Mouse (Mus musculus) kidney, embryonic 16.5 days (tissue): ENCODE measurements around the gene Il16. TPM values are rescaled to one million over a fixed set of nuclear protein-coding genes. Genes with fewer than 3 reads are reported as not detected.

Experiments
- ATAC-seq: fragments of 200-750 bp; cut with Nextera tagmentation; 2 replicates; pipeline ENCODE4 v1.8.0; 2017; ENCODE audit warnings: moderate TSS enrichment; ENCODE audit not compliant: low FRiP score, low TSS enrichment
- H3K27ac ChIP-seq: fragments of 300-500 bp; sonication (generic); 2 replicates; pipeline ENCODE4 v1.5.1; 2014; ENCODE audit warnings: low read length
- H3K27me3 ChIP-seq: fragments of 300-500 bp; sonication (generic); 2 replicates; pipeline ENCODE4 v1.6.1; 2014; ENCODE audit warnings: low read length, control low read depth, mixed read lengths; ENCODE audit not compliant: insufficient read depth
- H3K36me3 ChIP-seq: fragments of 300-500 bp; sonication (generic); 2 replicates; pipeline ENCODE4 v1.6.1; 2014; ENCODE audit warnings: low read length, control low read depth, mixed read lengths; ENCODE audit not compliant: insufficient read depth
- H3K4me1 ChIP-seq: fragments of 300-500 bp; sonication (generic); 2 replicates; pipeline ENCODE4 v1.6.1; 2014; ENCODE audit warnings: low read length, control low read depth, mixed read lengths; ENCODE audit not compliant: insufficient read depth
- H3K4me2 ChIP-seq: fragments of 300-500 bp; sonication (generic); replicated peaks from 2 replicates; pipeline ENCODE4 v1.6.1; 2014; ENCODE audit warnings: low read depth, low read length
- H3K4me3 ChIP-seq: fragments of 300-500 bp; sonication (generic); 2 replicates; pipeline ENCODE4 v1.5.1; 2014; ENCODE audit warnings: mild to moderate bottlenecking, low read length
- H3K9ac ChIP-seq: fragments of 300-500 bp; sonication (generic); replicated peaks from 2 replicates; pipeline ENCODE4 v1.6.1; 2014; ENCODE audit warnings: low read length
- H3K9me3 ChIP-seq: fragments of 300-500 bp; sonication (generic); 2 replicates; pipeline ENCODE4 v1.6.1; 2016; ENCODE audit warnings: low read length, control low read depth
- WGBS: fragments of 180-500 bp; shearing (Covaris S2); extraction: QIAGEN DNeasy Blood & Tissue Kit; methylation state at CpG from one replicate; pipeline ENCODE4 v1.1.7; 2014; 5-methylcytosine and 5-hydroxymethylcytosine counted together
- polyA plus RNA-seq: library from polyadenylated mRNA; unstranded; fragments of >200 nt; fragmentation: Nextera tagmentation; extraction: Ambion mirVana; gene quantifications from 2 replicates; pipeline ENCODE4 v1.2.1, GENCODE M21; 2015

Il16 gene
- polyA plus RNA-seq, 1 experiment from 2014 or later: 5.1 TPM

- H3K9ac ChIP-seq: no peak overlapping the region
- H3K4me3 ChIP-seq: no peak overlapping the region
- WGBS: 62% methylated on average over 8 of the region's 8 CpGs
- no peak overlapping the region for H3K4me2 ChIP-seq
- ATAC-seq: no peak
- no peaks in the 10 kb centered on the region for H3K9me3 ChIP-seq
- H3K36me3 ChIP-seq: no peaks in the 10 kb centered on the region
- no peaks in the 10 kb centered on the region for H3K27me3 ChIP-seq
- no peak overlapping the region for H3K27ac ChIP-seq
- no peaks in the 10 kb centered on the region for H3K4me1 ChIP-seq
Observed at GRCm38 (mm10) chr7:83599913-83600286, 145.6 kb downstream of the Il16 start.

- 91% methylated on average over 13 of the region's 13 CpGs for WGBS
- Histone ChIP-seq H3K9me3 (no peaks in the 10 kb centered on the region), H3K27ac (no peak overlapping the region), H3K36me3 (no peaks in the 10 kb centered on the region), H3K4me2 (no peak overlapping the region), H3K9ac (no peak overlapping the region), H3K4me3 (no peak overlapping the region), H3K4me1 (no peaks in the 10 kb centered on the region), H3K27me3 (no peaks in the 10 kb centered on the region)
- no peak for ATAC-seq
Observed at GRCm38 (mm10) chr7:83598997-83599912, 146.3 kb downstream of the Il16 start.

GRCm38 (mm10) chr7:83597063-83597462 lies 148.5 kb downstream of the Il16 start:
- ATAC-seq: no peak
- Histone ChIP-seq H3K9me3 (no peaks in the 10 kb centered on the region), H3K4me2 (no peak overlapping the region), H3K27me3 (no peaks in the 10 kb centered on the region), H3K27ac (no peak overlapping the region), H3K4me3 (no peak overlapping the region), H3K9ac (no peak overlapping the region), H3K36me3 (no peaks in the 10 kb centered on the region), H3K4me1 (no peaks in the 10 kb centered on the region)
- WGBS: 93% methylated on average over 3 of the region's 3 CpGs

- Histone ChIP-seq H3K27me3 (no peaks in the 10 kb centered on the region), H3K4me2 (no peak overlapping the region), H3K36me3 (no peaks in the 10 kb centered on the region), H3K9me3 (no peaks in the 10 kb centered on the region), H3K4me3 (no peak overlapping the region), H3K4me1 (no peaks in the 10 kb centered on the region), H3K27ac (no peak overlapping the region), H3K9ac (no peak overlapping the region)
- WGBS: 73% methylated on average over 3 of the region's 3 CpGs
- ATAC-seq: no peak
Observed at GRCm38 (mm10) chr7:83594056-83594455, 151.5 kb downstream of the Il16 start.

Other genes with a start within 250 kb of the Il16 start
- gene Tmc3, start 160.8 kb downstream of the Il16 start, polyA plus RNA-seq: 1.4 and 2.3 TPM in 2 replicates
- gene Stard5, start 113.8 kb downstream of the Il16 start, polyA plus RNA-seq: 30.9 and 31.7 TPM in 2 replicates
- gene Cfap161, start 49.2 kb upstream of the Il16 start, polyA plus RNA-seq: 0.11 TPM in 1 of 2 replicates, not detected in the other
- gene Tlnrd1, start 138.6 kb upstream of the Il16 start, polyA plus RNA-seq: 7.4 and 8.1 TPM in 2 replicates
- gene Mesd, start 138.7 kb upstream of the Il16 start, polyA plus RNA-seq: 112 and 113 TPM in 2 replicates